Mouse (Mus musculus): ENCODE results near the gene Smarcc1. TPM values are rescaled to one million over a fixed set of nuclear protein-coding genes. Genes with fewer than 3 reads are reported as not detected.

The Smarcc1 gene
- total RNA-seq, 2 experiments from 2014 or later = 19.8 to 23.8 TPM

- intact Hi-C loops (cut with DNase I; ENCODE audit: low total_unique reads) = no loop called here
- no peak for DNase-seq
Observed at GRCm38 (mm10) chr9:110226191-110226590, 108.7 kb downstream of the Smarcc1 start.

- intact Hi-C loops (cut with DNase I; ENCODE audit: low total_unique reads) = no loop called here
- no peak for DNase-seq
Observed at GRCm38 (mm10) chr9:110228671-110229070, 111.2 kb downstream of the Smarcc1 start.

GRCm38 (mm10) chr9:110229112-110229511 lies 111.6 kb downstream of the Smarcc1 start:
- intact Hi-C loops (cut with DNase I; ENCODE audit: low total_unique reads) = no loop called here

GRCm38 (mm10) chr9:110229566-110230248 lies 112.2 kb downstream of the Smarcc1 start:
- no peak for DNase-seq
- intact Hi-C loops (cut with DNase I; ENCODE audit: low total_unique reads) = no loop called here

More at GRCm38 (mm10) chr9:110229112-110229511, 111.6 kb downstream of the Smarcc1 start:
- no peak for DNase-seq

GRCm38 (mm10) chr9:110230395-110231071 lies 113.0 kb downstream of the Smarcc1 start:
- DNase-seq = no peak
- intact Hi-C loops (cut with DNase I; ENCODE audit: low total_unique reads) = no loop called here

GRCm38 (mm10) chr9:110234962-110235361 lies 117.5 kb downstream of the Smarcc1 start:
- DNase-seq = no peak
- intact Hi-C loops (cut with DNase I; ENCODE audit: low total_unique reads) = no loop called here

- intact Hi-C loops (cut with DNase I; ENCODE audit: low total_unique reads) = no loop called here
- DNase-seq = no peak
Observed at GRCm38 (mm10) chr9:110243221-110243833, 125.8 kb downstream of the Smarcc1 start, which contains the start of gene Cspg5. Cspg5 (plus strand) TSS chr9:110243783.

- no peak for DNase-seq
- intact Hi-C loops (cut with DNase I; ENCODE audit: low total_unique reads) = no loop called here
Observed at GRCm38 (mm10) chr9:110244567-110244888, 127.0 kb downstream of the Smarcc1 start.

- peak; percentile 33 for DNase-seq
- intact Hi-C loops (cut with DNase I; ENCODE audit: low total_unique reads) = no loop called here
Observed at GRCm38 (mm10) chr9:110244889-110245589, 127.5 kb downstream of the Smarcc1 start.

GRCm38 (mm10) chr9:110245590-110246320 lies 128.2 kb downstream of the Smarcc1 start:
- intact Hi-C loops (cut with DNase I; ENCODE audit: low total_unique reads) = no loop called here
- peak; percentile 32 for DNase-seq

GRCm38 (mm10) chr9:110246321-110246640 lies 128.8 kb downstream of the Smarcc1 start:
- no peak for DNase-seq
- intact Hi-C loops (cut with DNase I; ENCODE audit: low total_unique reads) = no loop called here

GRCm38 (mm10) chr9:110247049-110247448 lies 129.5 kb downstream of the Smarcc1 start:
- intact Hi-C loops (cut with DNase I; ENCODE audit: low total_unique reads) = no loop called here
- no peak for DNase-seq

- intact Hi-C loops (cut with DNase I; ENCODE audit: low total_unique reads) = no loop called here
- no peak for DNase-seq
Observed at GRCm38 (mm10) chr9:110248861-110249260, 131.4 kb downstream of the Smarcc1 start.

GRCm38 (mm10) chr9:110249823-110250543 lies 132.5 kb downstream of the Smarcc1 start:
- no peak for DNase-seq
- intact Hi-C loops (cut with DNase I; ENCODE audit: low total_unique reads) = no loop called here

GRCm38 (mm10) chr9:110250776-110251175 lies 133.3 kb downstream of the Smarcc1 start:
- intact Hi-C loops (cut with DNase I; ENCODE audit: low total_unique reads) = no loop called here
- no peak for DNase-seq

GRCm38 (mm10) chr9:110255407-110256019 lies 138.0 kb downstream of the Smarcc1 start:
- DNase-seq = no peak
- intact Hi-C loops (cut with DNase I; ENCODE audit: low total_unique reads) = no loop called here

GRCm38 (mm10) chr9:110258646-110259045 lies 141.1 kb downstream of the Smarcc1 start:
- intact Hi-C loops (cut with DNase I; ENCODE audit: low total_unique reads) = no loop called here
- no peak for DNase-seq

- intact Hi-C loops (cut with DNase I; ENCODE audit: low total_unique reads) = no loop called here
Observed at GRCm38 (mm10) chr9:110259118-110259517, 141.6 kb downstream of the Smarcc1 start.

GRCm38 (mm10) chr9:110263181-110263580 lies 145.7 kb downstream of the Smarcc1 start:
- intact Hi-C loops (cut with DNase I; ENCODE audit: low total_unique reads) = no loop called here
- DNase-seq = no peak

More at GRCm38 (mm10) chr9:110259118-110259517, 141.6 kb downstream of the Smarcc1 start:
- no peak for DNase-seq
